Mouse (Mus musculus) gastrocnemius, adult 2 months (tissue): ENCODE measurements at regions not wholly inside any gene's neighbourhood (a gene's known extent, or its start where the extent isn't known, plus 50 kb on each side); places are given as distances from the start of the nearest gene placed in this dataset.

Experiments used
- DNase-seq: peaks from one replicate; pipeline ENCODE4 v3.0.0; 2022
- H3K27ac ChIP-seq: fragments of 200-600 bp; 2 replicates; pipeline ENCODE4 v1.8.1; 2022; ENCODE audit warnings: mild to moderate bottlenecking
- H3K4me3 ChIP-seq: fragments of 200-600 bp; 2 replicates; pipeline ENCODE4 v1.8.1; 2022; ENCODE audit warnings: mild to moderate bottlenecking, moderate library complexity
- CTCF ChIP-seq: fragments of 200-600 bp; IDR thresholded peaks from 2 replicates; pipeline ENCODE4 v1.8.1; 2022; ENCODE audit warnings: antibody characterized with exemption, mild to moderate bottlenecking, moderate library complexity
- intact Hi-C: fragments of 180-260 bp; cut with DNase I; formaldehyde crosslinking; loops from one replicate; pipeline ENCODE4 v1.15.1; 2025

DNA sequence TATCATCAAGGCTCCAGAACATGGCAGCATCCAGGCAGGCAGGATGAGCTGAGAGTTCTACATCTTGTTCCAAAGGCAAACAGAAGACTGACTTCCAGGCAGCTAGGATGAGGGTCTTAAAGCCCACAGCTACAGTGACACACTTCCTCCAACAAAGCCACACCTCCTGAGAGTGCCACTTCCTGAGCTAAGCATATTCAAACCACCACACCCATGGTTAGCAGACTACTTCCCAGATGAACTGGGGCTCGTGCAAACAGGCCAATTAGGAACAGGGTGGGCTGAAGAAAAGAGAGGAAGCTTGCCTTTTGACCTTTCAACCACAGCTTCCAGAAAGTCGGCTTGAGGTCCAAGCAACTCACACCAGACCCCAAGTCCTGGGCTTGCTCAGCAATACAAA, 77.8 kb upstream of the Bach2 start:
- no peak overlapping the region for H3K27ac ChIP-seq
- no peak for DNase-seq
- intact Hi-C loops: no loop called here
- no peak for TF ChIP-seq CTCF
- no peak overlapping the region for H3K4me3 ChIP-seq

- DNase-seq: no peak
- Histone ChIP-seq H3K27ac (no peak overlapping the region), H3K4me3 (no peak overlapping the region)
- TF ChIP-seq CTCF: no peak
- intact Hi-C loops: no loop called here
These were observed 76.5 kb upstream of the Bach2 start for GRCm38 (mm10) chr4:32161871-32162656.

DNA sequence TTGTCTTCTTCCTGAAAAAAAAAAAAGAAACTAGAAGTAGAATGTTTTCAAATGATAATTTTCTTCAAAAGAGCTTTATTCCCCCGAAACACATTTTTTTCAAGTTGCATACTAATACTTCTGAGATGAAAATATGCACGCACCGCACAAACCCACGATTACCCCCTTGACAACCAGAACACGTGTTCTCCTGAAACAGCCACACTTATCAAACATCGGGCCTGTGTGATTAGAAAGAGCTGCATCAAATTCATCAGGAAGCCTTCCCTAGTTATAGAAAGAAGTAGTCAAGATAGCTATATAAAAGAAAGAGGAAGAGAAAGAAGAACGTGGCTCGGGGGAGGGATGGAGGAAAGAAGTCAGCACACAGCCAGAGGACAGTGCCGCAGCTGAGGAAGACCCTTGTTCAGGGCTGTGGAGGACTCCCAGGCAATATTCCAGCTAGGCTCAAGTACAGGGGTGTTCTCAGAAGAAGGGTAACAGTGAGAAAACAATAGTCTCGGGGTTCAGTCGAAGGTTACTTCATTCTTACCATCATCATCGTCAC, 75.8 kb upstream of the Bach2 start:
- H3K4me3 ChIP-seq: no peak overlapping the region
- H3K27ac ChIP-seq: no peak overlapping the region
- intact Hi-C loops: no loop called here
- no peak for DNase-seq
- TF ChIP-seq CTCF: no peak

GRCm38 (mm10) chr4:32164081-32164641, 74.4 kb upstream of the Bach2 start:
- H3K27ac ChIP-seq: no peak overlapping the region
- TF ChIP-seq CTCF: no peak
- no peak for DNase-seq
- intact Hi-C loops: no loop called here
- H3K4me3 ChIP-seq: no peak overlapping the region

DNA sequence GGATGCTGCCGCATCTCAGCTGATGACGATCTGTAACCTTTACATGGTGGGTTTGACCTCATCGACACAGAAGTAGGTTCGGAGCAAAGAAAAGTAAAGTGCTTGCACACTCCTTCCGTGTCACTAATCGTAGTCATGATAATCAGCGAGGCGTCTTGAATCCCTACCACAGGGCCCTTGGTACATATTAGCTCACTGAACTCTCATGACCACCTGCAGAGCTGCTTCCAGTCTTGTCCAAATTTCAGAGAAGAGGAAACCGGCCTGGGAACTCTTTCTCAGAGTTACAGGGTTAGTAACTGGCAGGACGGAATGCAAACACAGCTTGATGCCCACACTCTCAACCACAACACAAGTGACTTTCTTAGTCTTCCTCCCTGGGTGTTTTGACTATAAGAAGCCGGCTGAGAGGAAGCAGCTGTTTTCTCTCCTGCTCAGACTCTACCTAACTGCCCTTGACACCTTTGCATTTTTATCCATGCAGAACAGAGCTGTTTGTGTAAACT, 73.8 kb upstream of the Bach2 start:
- Histone ChIP-seq H3K27ac (no peak overlapping the region), H3K4me3 (no peak overlapping the region)
- TF ChIP-seq CTCF: no peak

DNA sequence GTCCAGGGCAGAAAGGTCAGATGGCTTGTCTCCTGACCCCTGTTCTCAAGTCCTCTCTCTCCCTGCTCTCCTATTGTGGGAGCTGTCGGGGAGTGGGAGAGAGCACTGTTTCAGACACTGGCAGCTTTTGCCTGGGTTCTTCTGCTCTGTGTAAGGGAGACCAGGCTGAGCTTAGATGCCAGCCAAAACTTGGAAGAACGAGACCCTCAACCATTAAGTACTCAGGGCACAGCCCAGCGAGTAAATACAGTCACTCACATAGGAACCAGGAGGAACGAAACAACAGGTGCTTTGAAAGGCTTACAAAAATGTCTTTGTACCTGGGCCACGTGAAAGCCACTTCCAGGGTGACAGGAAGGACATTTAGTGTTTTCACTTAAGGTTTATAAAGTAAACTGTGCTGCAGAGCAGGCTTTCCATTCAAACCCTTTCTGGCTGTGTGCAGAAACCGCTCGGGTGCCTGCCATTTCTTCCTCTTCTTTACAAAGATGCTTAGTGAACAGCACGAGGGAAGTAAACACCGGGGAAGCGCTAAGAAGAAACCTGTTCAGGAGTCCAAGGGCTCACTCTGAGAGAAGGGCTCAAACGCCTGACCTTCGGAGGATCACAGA, 72.6 kb upstream of the Bach2 start:
- intact Hi-C loops: no loop called here
- DNase-seq: no peak
- no peak for TF ChIP-seq CTCF
- Histone ChIP-seq H3K27ac (no peak overlapping the region), H3K4me3 (no peak overlapping the region)

More for the DNA sequence above, 73.8 kb upstream of the Bach2 start:
- intact Hi-C loops: no loop called here
- no peak for DNase-seq

DNA sequence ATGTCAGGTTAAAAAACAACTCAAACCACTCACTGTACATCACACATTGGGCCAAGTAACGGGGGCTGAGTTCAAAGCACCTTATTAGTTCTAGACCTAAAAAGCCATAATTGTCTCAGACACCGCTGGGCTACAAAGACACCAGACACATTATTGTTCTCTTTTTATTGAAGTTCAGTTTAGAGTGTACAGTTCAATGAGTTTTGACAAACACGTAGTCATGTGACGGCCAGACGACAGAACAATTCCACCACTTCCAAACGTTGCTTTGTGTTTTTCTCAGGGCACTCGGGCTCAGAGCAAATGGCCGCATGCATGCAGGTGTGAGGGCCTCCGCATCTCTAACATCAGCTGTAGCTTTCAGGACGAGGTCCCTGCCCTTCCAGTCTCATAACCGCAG, 71.5 kb upstream of the Bach2 start:
- intact Hi-C loops: no loop called here
- H3K4me3 ChIP-seq: no peak overlapping the region
- TF ChIP-seq CTCF: no peak
- DNase-seq: no peak
- H3K27ac ChIP-seq: no peak overlapping the region

- intact Hi-C loops: no loop called here
- Histone ChIP-seq H3K27ac (no peak overlapping the region), H3K4me3 (no peak overlapping the region)
- no peak for TF ChIP-seq CTCF
- DNase-seq: no peak
These were observed 68.5 kb upstream of the Bach2 start for GRCm38 (mm10) chr4:32170106-32170459.

GRCm38 (mm10) chr4:32170460-32171192, 68.0 kb upstream of the Bach2 start:
- no peak overlapping the region for H3K4me3 ChIP-seq
- TF ChIP-seq CTCF: no peak
- no peak overlapping the region for H3K27ac ChIP-seq
- intact Hi-C loops: no loop called here
- DNase-seq: no peak

- no peak overlapping the region for H3K27ac ChIP-seq
- no peak overlapping the region for H3K4me3 ChIP-seq
- intact Hi-C loops: no loop called here
- TF ChIP-seq CTCF: no peak
- DNase-seq: no peak
These were observed 67.3 kb upstream of the Bach2 start for GRCm38 (mm10) chr4:32171291-32171690.

GRCm38 (mm10) chr4:32172992-32173391, 65.6 kb upstream of the Bach2 start:
- no peak for TF ChIP-seq CTCF

DNA sequence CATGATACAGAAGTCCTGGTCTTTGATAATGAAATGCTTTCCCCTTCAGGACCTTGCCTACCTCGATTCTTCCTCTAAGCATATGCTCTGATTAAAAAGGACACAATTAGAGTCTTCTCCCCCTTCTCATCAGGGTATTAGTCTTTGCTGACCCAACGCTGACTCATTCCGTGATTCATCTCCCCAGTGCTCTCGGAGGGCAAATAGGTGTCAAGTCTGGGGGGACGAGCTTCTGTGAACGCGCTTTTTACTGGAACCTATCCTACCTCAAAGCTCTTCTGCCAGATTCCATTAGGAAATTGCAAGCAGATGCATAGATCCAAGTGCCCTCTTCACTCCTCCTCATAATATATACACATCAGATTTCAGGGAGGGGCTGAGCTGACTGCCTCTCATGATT, 63.8 kb upstream of the Bach2 start:
- Histone ChIP-seq H3K4me3 (no peak overlapping the region), H3K27ac (no peak overlapping the region)
- no peak for TF ChIP-seq CTCF

More at GRCm38 (mm10) chr4:32172992-32173391, 65.6 kb upstream of the Bach2 start:
- H3K4me3 ChIP-seq: no peak overlapping the region
- intact Hi-C loops: no loop called here
- DNase-seq: no peak
- H3K27ac ChIP-seq: no peak overlapping the region

GRCm38 (mm10) chr4:32175231-32175630, 63.4 kb upstream of the Bach2 start:
- Histone ChIP-seq H3K27ac (no peak overlapping the region), H3K4me3 (no peak overlapping the region)
- intact Hi-C loops: no loop called here
- no peak for DNase-seq
- TF ChIP-seq CTCF: no peak

More for the DNA sequence above, 63.8 kb upstream of the Bach2 start:
- DNase-seq: no peak
- intact Hi-C loops: no loop called here
